Mouse (Mus musculus): Measurements from ENCODE around the gene Mgll. TPM values are rescaled to one million over a fixed set of nuclear protein-coding genes. Genes with fewer than 3 reads are reported as not detected.

Mgll gene
- polyA plus RNA-seq, 1 experiment from 2014 or later = 4.2 TPM

DNA sequence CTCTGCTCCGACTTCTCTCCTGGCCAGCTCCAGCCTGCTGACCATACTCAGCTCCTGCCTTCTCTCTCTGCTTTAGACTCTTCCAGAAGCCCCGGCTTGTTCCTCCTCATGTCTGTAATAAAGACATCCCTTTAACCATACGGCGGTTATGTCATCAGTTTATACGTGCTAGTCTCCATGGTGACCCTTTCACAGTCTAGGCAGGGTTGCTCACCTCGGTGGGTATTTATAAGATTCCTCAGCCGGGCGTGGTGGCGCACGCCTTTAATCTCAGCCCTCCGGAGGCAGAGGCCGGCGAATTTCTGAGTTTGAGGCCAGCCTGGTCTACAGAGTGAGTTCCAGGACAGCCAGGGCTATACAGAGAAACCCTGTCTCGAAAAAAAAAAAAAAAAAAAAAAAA is 51.1 kb downstream of the Mgll start:
- ChIA-PET CTCF (interaction anchor here (0.7 to 1.3 kb wide), 2 partner anchors 12 to 97 kb away, joined by 3 read pairs; no protein-coding TSS in a partner anchor), POLR2A (no interaction called here)
- no peaks in the 10 kb centered on the region for H3K27me3 ChIP-seq
- DNase-seq (ENCODE audit: low read depth, low spot score) (no peak), ATAC-seq (no peak)
- in situ Hi-C loops (cut with MboI; ENCODE audit: low pct_unique_long_range_greater_than_20kb) = no loop called here
- no peak for TF ChIP-seq CTCF (IDR thresholded peaks at IDR 0.05)

DNA sequence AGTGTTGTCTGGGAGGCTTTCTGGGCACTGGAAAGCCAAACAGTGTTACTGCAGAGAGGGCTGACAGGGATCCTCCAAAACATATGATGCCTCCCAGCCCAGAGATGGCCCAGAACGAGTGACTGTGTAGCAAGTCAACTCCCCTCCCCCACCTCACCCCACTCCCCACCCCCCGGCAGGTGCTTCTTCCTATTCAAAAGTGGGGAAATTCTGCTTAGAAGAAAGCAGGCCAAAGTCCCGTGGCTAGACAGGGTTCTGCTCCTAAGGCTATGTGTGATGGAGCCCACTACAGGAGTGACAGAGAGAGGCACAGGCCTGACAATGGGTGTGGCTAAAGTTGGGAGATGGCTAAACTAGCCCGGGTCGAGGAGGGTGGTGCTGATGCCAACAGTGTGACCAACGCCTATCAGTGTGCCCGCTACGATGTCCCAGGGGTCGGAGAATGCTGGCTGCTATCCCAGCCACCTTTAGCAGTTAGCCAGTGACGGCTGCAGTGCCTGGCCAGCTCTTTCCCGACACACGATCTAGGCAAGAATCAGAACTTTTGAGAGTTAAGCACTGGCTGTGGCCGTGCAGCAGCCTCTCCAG is 52.2 kb downstream of the Mgll start:
- no peak for ATAC-seq
- ChIA-PET CTCF (interaction anchor here (1.5 kb wide), 1 partner anchor 15 kb away, joined by 4 read pairs; no protein-coding TSS in a partner anchor), POLR2A (interaction anchor here (0.6 to 0.7 kb wide), 2 partner anchors 9 to 199 kb away, joined by 3 to 4 read pairs; no protein-coding TSS in a partner anchor)
- in situ Hi-C loops (cut with MboI; ENCODE audit: low pct_unique_long_range_greater_than_20kb) = no loop called here
- no peaks in the 10 kb centered on the region for H3K27me3 ChIP-seq
- DNase-seq (ENCODE audit: low read depth, low spot score) = no peak
- no peak for TF ChIP-seq CTCF (IDR thresholded peaks at IDR 0.05)

GRCm38 (mm10) chr6:88776964-88777363 is 52.8 kb downstream of the Mgll start:
- ChIA-PET CTCF (interaction anchor here (1.5 kb wide), 1 partner anchor 16 kb away, joined by 4 read pairs; no protein-coding TSS in a partner anchor), POLR2A (interaction anchor here (0.7 kb wide), 1 partner anchor 9 kb away, joined by 3 read pairs; no protein-coding TSS in a partner anchor)
- no peak for TF ChIP-seq CTCF (IDR thresholded peaks at IDR 0.05)
- in situ Hi-C loops (cut with MboI; ENCODE audit: low pct_unique_long_range_greater_than_20kb) = no loop called here
- ATAC-seq (no peak), DNase-seq (ENCODE audit: low read depth, low spot score) (no peak)
- no peaks in the 10 kb centered on the region for H3K27me3 ChIP-seq

- DNase-seq (ENCODE audit: low read depth, low spot score) = no peak
- ATAC-seq = peak; percentile 52
- in situ Hi-C loops (cut with MboI; ENCODE audit: low pct_unique_long_range_greater_than_20kb) = no loop called here
- no peak for TF ChIP-seq CTCF (IDR thresholded peaks at IDR 0.05)
- H3K27me3 ChIP-seq = no peaks in the 10 kb centered on the region
- ChIA-PET POLR2A (interaction anchor here (0.6 kb wide), 1 partner anchor 240 kb away, joined by 3 read pairs; no protein-coding TSS in a partner anchor), CTCF (interaction anchor here (1.5 to 1.6 kb wide), 2 partner anchors 17 to 35 kb away, joined by 4 read pairs; no protein-coding TSS in a partner anchor)
These were observed 54.0 kb downstream of the Mgll start for GRCm38 (mm10) chr6:88778047-88778688.

GRCm38 (mm10) chr6:88779755-88780154 is 55.5 kb downstream of the Mgll start:
- H3K27me3 ChIP-seq = no peaks in the 10 kb centered on the region
- no peak for ATAC-seq
- POLR2A ChIA-PET = no interaction called here
- CTCF ChIA-PET = interaction anchor here (1.6 kb wide), 2 partner anchors 9 to 33 kb away, joined by 4 read pairs; no protein-coding TSS in a partner anchor
- in situ Hi-C loops (cut with MboI; ENCODE audit: low pct_unique_long_range_greater_than_20kb) = no loop called here
- no peak for TF ChIP-seq CTCF (IDR thresholded peaks at IDR 0.05)
- DNase-seq (ENCODE audit: low read depth, low spot score) = no peak

DNA sequence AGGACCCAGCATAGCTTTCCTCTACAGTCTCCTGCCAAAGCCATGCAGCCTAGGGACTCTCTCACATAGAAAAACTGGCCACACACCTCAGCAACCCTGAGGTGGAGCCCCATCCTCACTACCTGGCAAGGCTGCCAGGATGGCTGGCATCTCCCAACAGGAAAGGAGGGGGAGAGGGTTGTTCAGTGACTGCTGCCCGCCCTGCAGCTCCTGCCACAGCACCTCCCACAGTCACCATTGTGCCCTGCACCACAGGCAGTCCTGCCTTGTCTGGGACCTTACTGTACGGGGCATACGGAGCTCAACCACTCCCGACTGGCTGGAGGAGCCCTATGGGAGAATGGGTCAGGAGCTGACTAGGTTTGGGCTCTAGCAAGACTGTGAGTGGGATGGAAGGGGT is 57.7 kb downstream of the Mgll start:
- CTCF ChIA-PET = no interaction called here
- POLR2A ChIA-PET = no interaction called here
- no peak for ATAC-seq
- no peaks in the 10 kb centered on the region for H3K27me3 ChIP-seq
- in situ Hi-C loops (cut with MboI; ENCODE audit: low pct_unique_long_range_greater_than_20kb) = no loop called here
- no peak for DNase-seq (ENCODE audit: low read depth, low spot score)
- no peak for TF ChIP-seq CTCF (IDR thresholded peaks at IDR 0.05)

GRCm38 (mm10) chr6:88782981-88783397 is 58.8 kb downstream of the Mgll start:
- ATAC-seq (no peak), DNase-seq (ENCODE audit: low read depth, low spot score) (no peak)
- CTCF ChIA-PET = no interaction called here
- POLR2A ChIA-PET = interaction anchor here (0.6 kb wide), 1 partner anchor 34 kb away, joined by 3 read pairs; no protein-coding TSS in a partner anchor
- no peak for TF ChIP-seq CTCF (IDR thresholded peaks at IDR 0.05)
- in situ Hi-C loops (cut with MboI; ENCODE audit: low pct_unique_long_range_greater_than_20kb) = no loop called here
- no peaks in the 10 kb centered on the region for H3K27me3 ChIP-seq

GRCm38 (mm10) chr6:88784691-88785173 is 60.5 kb downstream of the Mgll start:
- no peak for TF ChIP-seq CTCF (IDR thresholded peaks at IDR 0.05)
- POLR2A ChIA-PET = interaction anchor here (0.9 to 1.7 kb wide), 2 partner anchors 14 to 63 kb away, joined by 4 to 9 read pairs; no protein-coding TSS in a partner anchor
- DNase-seq (ENCODE audit: low read depth, low spot score) (no peak), ATAC-seq (no peak)
- H3K27me3 ChIP-seq = no peaks in the 10 kb centered on the region
- in situ Hi-C loops (cut with MboI; ENCODE audit: low pct_unique_long_range_greater_than_20kb) = no loop called here
- CTCF ChIA-PET = no interaction called here

GRCm38 (mm10) chr6:88785331-88785730 is 61.1 kb downstream of the Mgll start:
- ATAC-seq (no peak), DNase-seq (ENCODE audit: low read depth, low spot score) (no peak)
- ChIA-PET POLR2A (interaction anchor here (0.9 to 1.7 kb wide), 2 partner anchors 13 to 64 kb away, joined by 4 to 9 read pairs; no protein-coding TSS in a partner anchor), CTCF (no interaction called here)
- in situ Hi-C loops (cut with MboI; ENCODE audit: low pct_unique_long_range_greater_than_20kb) = no loop called here
- H3K27me3 ChIP-seq = no peaks in the 10 kb centered on the region
- no peak for TF ChIP-seq CTCF (IDR thresholded peaks at IDR 0.05)

DNA sequence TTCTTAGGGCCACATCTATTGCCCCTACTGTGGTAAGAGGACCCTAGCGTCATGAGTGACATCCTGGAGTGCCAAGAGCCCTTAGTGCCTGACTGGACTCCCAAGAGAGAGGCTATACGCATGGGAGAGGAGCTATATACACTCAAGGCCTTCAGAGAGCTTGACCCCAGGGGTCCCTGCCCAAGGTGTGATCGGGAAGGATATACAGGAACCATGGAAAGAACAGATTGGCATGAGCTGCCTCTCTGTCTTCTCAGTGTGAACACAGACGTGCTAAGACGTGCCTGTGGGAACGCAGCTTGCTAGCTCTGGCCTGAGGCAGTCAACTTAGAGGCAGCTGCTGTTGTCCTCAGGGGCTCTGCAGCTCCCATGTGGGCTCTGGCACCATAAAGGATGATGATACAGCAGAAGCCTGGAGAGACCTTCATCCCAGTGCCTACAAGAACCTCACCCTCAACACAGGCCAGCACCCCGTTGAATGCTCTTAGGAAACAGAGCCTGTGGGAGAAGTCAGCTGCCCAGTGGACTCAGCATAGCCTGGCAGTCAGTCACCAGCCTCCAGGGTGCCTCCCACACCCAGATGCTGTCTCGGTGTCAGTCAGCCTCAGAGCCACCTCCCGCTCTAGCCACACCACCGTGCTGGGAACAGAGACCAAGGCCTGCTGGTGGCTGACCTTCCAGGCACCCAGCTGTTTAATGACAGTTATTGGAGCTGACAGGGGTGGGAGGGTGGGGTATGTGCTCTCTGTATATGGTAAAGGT is 61.8 kb downstream of the Mgll start:
- CTCF ChIA-PET = no interaction called here
- POLR2A ChIA-PET = interaction anchor here (1.7 kb wide), 1 partner anchor 13 kb away, joined by 9 read pairs; no protein-coding TSS in a partner anchor

More for the DNA sequence above, 61.8 kb downstream of the Mgll start:
- no peak for ATAC-seq
- in situ Hi-C loops (cut with MboI; ENCODE audit: low pct_unique_long_range_greater_than_20kb) = no loop called here
- no peak for TF ChIP-seq CTCF (IDR thresholded peaks at IDR 0.05)
- DNase-seq (ENCODE audit: low read depth, low spot score) = no peak
- H3K27me3 ChIP-seq = no peaks in the 10 kb centered on the region

Measured in Patski (cell line).